Mouse (Mus musculus) liver, embryonic 15.5 days (tissue): Measurements from ENCODE around the gene Pink1. TPM values are rescaled to one million over a fixed set of nuclear protein-coding genes. Genes with fewer than 3 reads are reported as not detected.

Experiments used
- ATAC-seq: fragments of 200-750 bp; cut with Nextera tagmentation; 2 replicates; pipeline ENCODE4 v1.8.0; 2017; ENCODE audit warnings: moderate number of reproducible peaks, mild to moderate bottlenecking, moderate library complexity; ENCODE audit not compliant: insufficient read depth
- H3K27ac ChIP-seq: fragments of 300-500 bp; sonication (generic); replicated peaks from 2 replicates; pipeline ENCODE4 v1.5.1; 2015; ENCODE audit warnings: mild to moderate bottlenecking, inconsistent platforms
- H3K27me3 ChIP-seq: fragments of 300-500 bp; sonication (generic); 2 replicates; pipeline ENCODE4 v1.6.1; 2015; ENCODE audit warnings: mild to moderate bottlenecking, inconsistent platforms
- H3K36me3 ChIP-seq: fragments of 300-500 bp; sonication (generic); replicated peaks from 2 replicates; pipeline ENCODE4 v1.6.1; 2015; ENCODE audit warnings: moderate library complexity, mild to moderate bottlenecking, inconsistent platforms
- H3K4me1 ChIP-seq: fragments of 300-500 bp; sonication (generic); replicated peaks from 2 replicates; pipeline ENCODE4 v1.6.1; 2015; ENCODE audit warnings: inconsistent platforms
- H3K4me2 ChIP-seq: fragments of 300-500 bp; sonication (generic); 2 replicates; pipeline ENCODE4 v1.6.1; 2015; ENCODE audit warnings: moderate library complexity, mild to moderate bottlenecking, inconsistent platforms
- H3K4me3 ChIP-seq: fragments of 300-500 bp; sonication (generic); replicated peaks from 2 replicates; pipeline ENCODE4 v1.5.1; 2015; ENCODE audit warnings: mild to moderate bottlenecking, inconsistent platforms
- H3K9ac ChIP-seq: fragments of 300-500 bp; sonication (generic); 2 replicates; pipeline ENCODE4 v1.6.1; 2015; ENCODE audit warnings: moderate library complexity, mild to moderate bottlenecking, inconsistent platforms
- H3K9me3 ChIP-seq: fragments of 300-500 bp; sonication (generic); replicated peaks from 2 replicates; pipeline ENCODE4 v1.6.1; 2016; ENCODE audit warnings: inconsistent platforms
- WGBS: fragments of 180-500 bp; shearing (Covaris S2); methylation state at CpG from one replicate; pipeline ENCODE4 v1.1.7; 2015; ENCODE audit warnings: mixed read lengths; ENCODE audit not compliant: insufficient replicate concordance; 5-methylcytosine and 5-hydroxymethylcytosine counted together
- polyA plus RNA-seq: library from polyadenylated mRNA; unstranded; fragments of >200 nt; fragmentation: Nextera tagmentation; extraction: Ambion mirVana; gene quantifications from 2 replicates; pipeline ENCODE4 v1.2.1, GENCODE M21; 2015

The Pink1 gene
- polyA plus RNA-seq, 1 experiment from 2014 or later: 35.7 TPM

GRCm38 (mm10) chr4:138342048-138342447, 15.9 kb upstream of the Pink1 start:
- H3K27ac ChIP-seq: peak overlapping the region; percentile 72; the same call in 1 of the 2 replicates
- WGBS: 62% methylated on average over 7 of the region's 7 CpGs

GRCm38 (mm10) chr4:138341393-138341792, 15.3 kb upstream of the Pink1 start:
- no peaks in the 10 kb centered on the region for H3K27me3 ChIP-seq
- no peaks in the 10 kb centered on the region for H3K36me3 ChIP-seq
- no peak for ATAC-seq
- peaks cover 24% of the 10 kb centered on the region for H3K4me1 ChIP-seq
- no peak overlapping the region for H3K4me2 ChIP-seq
- H3K9ac ChIP-seq: no peak overlapping the region
- no peak overlapping the region for H3K4me3 ChIP-seq
- H3K9me3 ChIP-seq: no peaks in the 10 kb centered on the region
- H3K27ac ChIP-seq: no peak overlapping the region
- WGBS: 45% methylated on average over 8 of the region's 8 CpGs

More at GRCm38 (mm10) chr4:138342048-138342447, 15.9 kb upstream of the Pink1 start:
- no peak overlapping the region for H3K4me3 ChIP-seq
- no peak for ATAC-seq
- no peaks in the 10 kb centered on the region for H3K27me3 ChIP-seq
- peaks cover 21% of the 10 kb centered on the region for H3K4me1 ChIP-seq
- H3K9ac ChIP-seq: no peak overlapping the region
- H3K9me3 ChIP-seq: no peaks in the 10 kb centered on the region
- no peaks in the 10 kb centered on the region for H3K36me3 ChIP-seq
- no peak overlapping the region for H3K4me2 ChIP-seq

- whole genome bisulfite sequencing: 30% methylated on average over 4 of the region's 4 CpGs
- no peak overlapping the region for H3K4me2 ChIP-seq
- H3K27me3 ChIP-seq: no peaks in the 10 kb centered on the region
- no peak for ATAC-seq
- no peaks in the 10 kb centered on the region for H3K36me3 ChIP-seq
- no peak overlapping the region for H3K4me3 ChIP-seq
- H3K9me3 ChIP-seq: no peaks in the 10 kb centered on the region
- H3K27ac ChIP-seq: no peak overlapping the region
- H3K4me1 ChIP-seq: peaks cover 24% of the 10 kb centered on the region
- no peak overlapping the region for H3K9ac ChIP-seq
Measured at GRCm38 (mm10) chr4:138339963-138340362, 13.9 kb upstream of the Pink1 start.

GRCm38 (mm10) chr4:138337341-138337740, 11.2 kb upstream of the Pink1 start:
- no peak overlapping the region for H3K4me2 ChIP-seq
- ATAC-seq: no peak
- peaks cover 15% of the 10 kb centered on the region; the same call in 1 of the 2 replicates for H3K4me1 ChIP-seq
- no peak overlapping the region for H3K9ac ChIP-seq
- H3K9me3 ChIP-seq: no peaks in the 10 kb centered on the region
- no peak overlapping the region for H3K4me3 ChIP-seq
- WGBS: 59% methylated on average over 9 of the region's 9 CpGs
- H3K36me3 ChIP-seq: no peaks in the 10 kb centered on the region
- H3K27ac ChIP-seq: no peak overlapping the region
- no peaks in the 10 kb centered on the region for H3K27me3 ChIP-seq

- Histone ChIP-seq H3K27ac (no peak overlapping the region), H3K27me3 (0 out of 2 replicates have a peak, but pooled peaks cover 2% of the 10 kb centered on the region), H3K36me3 (no peaks in the 10 kb centered on the region), H3K4me2 (no peak overlapping the region), H3K4me3 (no peak overlapping the region), H3K9ac (no peak overlapping the region), H3K4me1 (peaks cover 12% of the 10 kb centered on the region; the same call in 1 of the 2 replicates), H3K9me3 (no peaks in the 10 kb centered on the region)
- 30% methylated on average over 5 of the region's 5 CpGs for WGBS
- no peak for ATAC-seq
Measured at GRCm38 (mm10) chr4:138336876-138337275, 10.8 kb upstream of the Pink1 start.

GRCm38 (mm10) chr4:138335648-138336047, 9.5 kb upstream of the Pink1 start:
- no peak overlapping the region for H3K4me2 ChIP-seq
- H3K4me3 ChIP-seq: no peak overlapping the region
- no peaks in the 10 kb centered on the region for H3K36me3 ChIP-seq
- no peak for ATAC-seq
- peaks cover 13% of the 10 kb centered on the region for H3K27me3 ChIP-seq
- no peaks in the 10 kb centered on the region for H3K9me3 ChIP-seq
- 75% methylated on average over 6 of the region's 6 CpGs for WGBS
- no peak overlapping the region for H3K27ac ChIP-seq
- H3K9ac ChIP-seq: no peak overlapping the region
- H3K4me1 ChIP-seq: peaks cover 9% of the 10 kb centered on the region; the same call in 1 of the 2 replicates

GRCm38 (mm10) chr4:138335036-138335435, 8.9 kb upstream of the Pink1 start:
- peaks cover 19% of the 10 kb centered on the region for H3K27me3 ChIP-seq
- no peaks in the 10 kb centered on the region for H3K9me3 ChIP-seq
- no peak overlapping the region for H3K4me3 ChIP-seq
- peaks cover 9% of the 10 kb centered on the region; the same call in 1 of the 2 replicates for H3K4me1 ChIP-seq
- no peak overlapping the region for H3K4me2 ChIP-seq
- 73% methylated on average over 12 of the region's 12 CpGs for WGBS
- H3K36me3 ChIP-seq: no peaks in the 10 kb centered on the region
- H3K27ac ChIP-seq: no peak overlapping the region
- no peak for ATAC-seq
- no peak overlapping the region for H3K9ac ChIP-seq

- Histone ChIP-seq H3K4me1 (peaks cover 10% of the 10 kb centered on the region; the same call in 1 of the 2 replicates), H3K4me2 (no peak overlapping the region), H3K27me3 (peaks cover 22% of the 10 kb centered on the region), H3K36me3 (no peaks in the 10 kb centered on the region), H3K9me3 (no peaks in the 10 kb centered on the region), H3K27ac (no peak overlapping the region), H3K4me3 (no peak overlapping the region), H3K9ac (no peak overlapping the region)
- ATAC-seq: no peak
- WGBS: 72% methylated on average over 4 of the region's 4 CpGs
Measured at GRCm38 (mm10) chr4:138333135-138333534, 7.0 kb upstream of the Pink1 start.

- ATAC-seq: no peak
- WGBS: 63% methylated on average over 9 of the region's 9 CpGs
Measured at GRCm38 (mm10) chr4:138331647-138332046, 5.5 kb upstream of the Pink1 start.

GRCm38 (mm10) chr4:138330264-138330671, 4.2 kb upstream of the Pink1 start:
- Histone ChIP-seq H3K9me3 (no peaks in the 10 kb centered on the region), H3K27me3 (peaks cover 22% of the 10 kb centered on the region), H3K4me2 (no peak overlapping the region), H3K4me1 (peaks cover 20% of the 10 kb centered on the region), H3K36me3 (no peaks in the 10 kb centered on the region), H3K4me3 (no peak overlapping the region), H3K9ac (no peak overlapping the region), H3K27ac (no peak overlapping the region)
- ATAC-seq: no peak
- WGBS: 24% methylated on average over 15 of the region's 15 CpGs

More at GRCm38 (mm10) chr4:138331647-138332046, 5.5 kb upstream of the Pink1 start:
- no peaks in the 10 kb centered on the region for H3K36me3 ChIP-seq
- H3K4me3 ChIP-seq: no peak overlapping the region
- H3K27ac ChIP-seq: no peak overlapping the region
- H3K4me2 ChIP-seq: no peak overlapping the region
- H3K9ac ChIP-seq: no peak overlapping the region
- peaks cover 22% of the 10 kb centered on the region for H3K27me3 ChIP-seq
- H3K4me1 ChIP-seq: peaks cover 7% of the 10 kb centered on the region
- no peaks in the 10 kb centered on the region for H3K9me3 ChIP-seq

GRCm38 (mm10) chr4:138327891-138328470, 1.9 kb upstream of the Pink1 start:
- Histone ChIP-seq H3K27me3 (peaks cover 22% of the 10 kb centered on the region), H3K4me1 (peaks cover 35% of the 10 kb centered on the region), H3K4me2 (peak overlapping the region; percentile 51), H3K9ac (peak overlapping the region; percentile 43; the same call in 1 of the 2 replicates), H3K9me3 (no peaks in the 10 kb centered on the region), H3K27ac (peak overlapping the region; percentile 69), H3K36me3 (no peaks in the 10 kb centered on the region), H3K4me3 (peak overlapping the region; percentile 53)
- ATAC-seq: no peak
- 52% methylated on average over 7 of the region's 7 CpGs for WGBS
